In the genomic region with DNA sequence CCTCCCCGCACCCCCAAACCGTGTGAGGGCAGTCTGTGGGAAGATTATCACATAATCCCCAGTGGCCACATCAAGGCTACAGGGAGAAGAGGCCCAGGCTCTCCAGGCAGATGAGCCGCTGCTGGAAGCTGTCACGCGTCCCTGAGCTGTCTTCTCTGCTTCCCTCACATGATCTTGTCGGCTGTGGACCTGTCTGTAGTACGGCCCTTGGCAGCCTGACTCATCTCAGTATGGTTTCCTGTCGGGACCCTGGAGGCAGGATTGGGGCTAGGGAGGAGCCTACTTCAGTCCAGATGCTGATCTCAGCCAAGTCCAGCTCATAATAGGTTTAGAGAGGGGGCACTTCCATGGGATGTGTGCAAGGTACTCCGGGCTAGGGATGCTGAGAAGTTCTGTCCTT, we compare ENCODE assay signal across 10 mouse cellular contexts. TPM values are rescaled to one million over a fixed set of nuclear protein-coding genes. Genes with fewer than 3 reads are reported as not detected.
DNase-seq lines count a peak whose midpoint lies in the region; ATAC-seq lines count a peak whose summit lies in the region.
"Had no signal": no experiment of that assay in that cellular context is flagged by ENCODE, and none has a peak within 500 bp of the region (broad histone marks: within the 10 kb centered on the region; RNA-seq: fewer than 3 reads in every experiment).

No protein-coding gene starts in this region.

- H3K4me3 ChIP-seq in heart, embryonic 10.5 days, result no peak overlapping the region
- H3K4me3 ChIP-seq in stomach, embryonic 16.5 days (replicated peaks; ENCODE audit: low read length), result no peak overlapping the region
- H3K4me3 ChIP-seq in forebrain, embryonic 12.5 days (replicated peaks), result no peak overlapping the region
- H3K4me3 ChIP-seq: embryonic facial prominence, embryonic 15.5 days; hindbrain, embryonic 12.5 days had no signal

- WGBS in heart, embryonic 10.5 days, result 27% methylated on average over 9 of the region's 9 CpGs
- WGBS in stomach, embryonic 16.5 days, result 40% methylated on average over 9 of the region's 9 CpGs
- 52% methylated on average over 9 of the region's 9 CpGs for WGBS in forebrain, embryonic 12.5 days

- H3K36me3 ChIP-seq in heart, embryonic 10.5 days, result no peaks in the 10 kb centered on the region
- H3K36me3 ChIP-seq in stomach, embryonic 16.5 days (ENCODE audit: control insufficient read depth, insufficient read depth, low read length), result no peaks in the 10 kb centered on the region
- no peaks in the 10 kb centered on the region for H3K36me3 ChIP-seq in forebrain, embryonic 12.5 days (replicated peaks)
- H3K36me3 ChIP-seq: embryonic facial prominence, embryonic 15.5 days; hindbrain, embryonic 12.5 days had no signal

- H3K9ac ChIP-seq in stomach, embryonic 16.5 days (ENCODE audit: low read length), result 0 out of 2 replicates have a peak overlapping the region, but pooled peaks have one; percentile 5
- H3K9ac ChIP-seq in forebrain, embryonic 12.5 days, result no peak overlapping the region
- H3K9ac ChIP-seq: embryonic facial prominence, embryonic 15.5 days; hindbrain, embryonic 12.5 days had no signal

- peaks cover 82% of the 10 kb centered on the region for H3K27me3 ChIP-seq in heart, embryonic 10.5 days (ENCODE audit: insufficient read depth, poor library complexity, severe bottlenecking)
- no peaks in the 10 kb centered on the region for H3K27me3 ChIP-seq in stomach, embryonic 16.5 days (ENCODE audit: control insufficient read depth, insufficient read depth, low read length)
- peaks cover 9% of the 10 kb centered on the region for H3K27me3 ChIP-seq in forebrain, embryonic 12.5 days
- H3K27me3 ChIP-seq: embryonic facial prominence, embryonic 15.5 days had no signal

- H3K4me2 ChIP-seq in stomach, embryonic 16.5 days (ENCODE audit: low read depth, low read length), result no peak overlapping the region
- H3K4me2 ChIP-seq in forebrain, embryonic 12.5 days, result no peak overlapping the region
- H3K4me2 ChIP-seq: embryonic facial prominence, embryonic 15.5 days; hindbrain, embryonic 12.5 days had no signal

- H3K27ac ChIP-seq in heart, embryonic 10.5 days, result peak overlapping the region; percentile 26; the same call in 1 of the 2 replicates
- H3K27ac ChIP-seq in stomach, embryonic 16.5 days (ENCODE audit: low read length), result no peak overlapping the region
- H3K27ac ChIP-seq in forebrain, embryonic 12.5 days, result no peak overlapping the region
- H3K27ac ChIP-seq: embryonic facial prominence, embryonic 15.5 days; hindbrain, embryonic 12.5 days had no signal

- no peaks in the 10 kb centered on the region for H3K9me3 ChIP-seq in heart, embryonic 10.5 days
- H3K9me3 ChIP-seq in stomach, embryonic 16.5 days (replicated peaks; ENCODE audit: control insufficient read depth, low read length), result no peaks in the 10 kb centered on the region
- no peaks in the 10 kb centered on the region for H3K9me3 ChIP-seq in forebrain, embryonic 12.5 days
- H3K9me3 ChIP-seq: embryonic facial prominence, embryonic 15.5 days; hindbrain, embryonic 12.5 days had no signal

- peaks cover 31% of the 10 kb centered on the region for H3K4me1 ChIP-seq in heart, embryonic 10.5 days
- peaks cover 32% of the 10 kb centered on the region for H3K4me1 ChIP-seq in stomach, embryonic 16.5 days (ENCODE audit: control insufficient read depth, insufficient read depth, low read length)
- peaks cover 20% of the 10 kb centered on the region for H3K4me1 ChIP-seq in forebrain, embryonic 12.5 days

- no peak for DNase-seq in heart, embryonic 10.5 days (ENCODE audit: low spot score)
- DNase-seq in heart, postnatal 10 days, result no peak
- DNase-seq in right cerebral cortex, adult 18-20 months, result peak; percentile 55
- DNase-seq in right cerebral cortex, postnatal 10 days (ENCODE audit: low spot score in 2 of 2), result no peak
- no peak for DNase-seq in layer of hippocampus, postnatal 36 days

- intact Hi-C loops in heart, postnatal 10 days (cut with DNase I), result no loop called here

- peak; percentile 21 for ATAC-seq in erythroblast, adult 5-6 weeks (replicated peaks; ENCODE audit: low FRiP score, poor library complexity, severe bottlenecking)
- ATAC-seq in stomach, embryonic 16.5 days (ENCODE audit: insufficient read depth, low FRiP score), result no peak
- ATAC-seq in forebrain, embryonic 12.5 days (ENCODE audit: low FRiP score), result no peak

RNA-seq across cellular contexts. Expression of gene Rpl3, which starts 7.1 kb away (rescaled TPM):
- polyA plus RNA-seq in heart, embryonic 10.5 days (2016; fragmentation: Nextera tagmentation; extraction: Ambion mirVana), result 770 and 980 TPM in 2 replicates
- 100 to 1,000 TPM; 486 to 496 TPM for total RNA-seq in heart, postnatal 10 days (2021)
- total RNA-seq in erythroblast, adult 5-6 weeks (2015; ENCODE audit: low replicate concordance), result 449 and 474 TPM in 2 replicates
- 532 and 676 TPM in 2 replicates for total RNA-seq in erythroblast, adult 5-6 weeks (2017; ENCODE audit: low replicate concordance)
- polyA plus RNA-seq in stomach, embryonic 16.5 days (2015; fragmentation: Nextera tagmentation; extraction: Ambion mirVana), result 835 and 1,068 TPM in 2 replicates
- polyA plus RNA-seq in forebrain, embryonic 12.5 days (2016; fragmentation: Nextera tagmentation; extraction: Ambion mirVana), result 659 and 694 TPM in 2 replicates
- total RNA-seq in layer of hippocampus, postnatal 36 days (2021), result 100 to 1,000 TPM; 497 to 547 TPM

RNA-seq across cellular contexts. Expression of gene Syngr1, which starts 7.7 kb away (rescaled TPM):
- polyA plus RNA-seq in heart, embryonic 10.5 days (2016; fragmentation: Nextera tagmentation; extraction: Ambion mirVana), result 6.7 and 11.6 TPM in 2 replicates
- 10 to 100 TPM; 84.9 to 86.7 TPM for total RNA-seq in heart, postnatal 10 days (2021)
- 5.8 and 8.6 TPM in 2 replicates for total RNA-seq in erythroblast, adult 5-6 weeks (2015; ENCODE audit: low replicate concordance)
- 6.0 and 7.1 TPM in 2 replicates for total RNA-seq in erythroblast, adult 5-6 weeks (2017; ENCODE audit: low replicate concordance)
- polyA plus RNA-seq in stomach, embryonic 16.5 days (2015; fragmentation: Nextera tagmentation; extraction: Ambion mirVana), result 43.1 and 55.2 TPM in 2 replicates
- polyA plus RNA-seq in forebrain, embryonic 12.5 days (2016; fragmentation: Nextera tagmentation; extraction: Ambion mirVana), result 12.1 and 13.9 TPM in 2 replicates
- 100 to 1,000 TPM; 341 to 377 TPM for total RNA-seq in layer of hippocampus, postnatal 36 days (2021)

RNA-seq across cellular contexts. Expression of gene Tab1, which starts 34.1 kb away (rescaled TPM):
- 34.2 and 38.1 TPM in 2 replicates for polyA plus RNA-seq in heart, embryonic 10.5 days (2016; fragmentation: Nextera tagmentation; extraction: Ambion mirVana)
- total RNA-seq in heart, postnatal 10 days (2021), result 10 to 100 TPM; 33.3 to 34.3 TPM
- 0.58 and 10.9 TPM in 2 replicates for total RNA-seq in erythroblast, adult 5-6 weeks (2015; ENCODE audit: low replicate concordance)
- 6.5 and 13.5 TPM in 2 replicates for total RNA-seq in erythroblast, adult 5-6 weeks (2017; ENCODE audit: low replicate concordance)
- 29.3 and 35.6 TPM in 2 replicates for polyA plus RNA-seq in stomach, embryonic 16.5 days (2015; fragmentation: Nextera tagmentation; extraction: Ambion mirVana)
- 40.5 and 44.0 TPM in 2 replicates for polyA plus RNA-seq in forebrain, embryonic 12.5 days (2016; fragmentation: Nextera tagmentation; extraction: Ambion mirVana)
- total RNA-seq in layer of hippocampus, postnatal 36 days (2021), result 10 to 100 TPM; 23.9 to 24.0 TPM

Comparison
In these comparisons a context has a peak if more than half of its experiments do, and no peak if none do; other contexts are left out.
1. RNA of gene Syngr1, which starts 7.7 kb away (total RNA-seq): 341 to 377 TPM in layer of hippocampus, postnatal 36 days and 84.9 to 86.7 TPM in heart, postnatal 10 days; 5.8 to 8.6 TPM in erythroblast, adult 5-6 weeks; every median in the first group is over 4 times any median in the second.